Mouse (Mus musculus): ENCODE results near the gene Wdr90.

Wdr90 gene

DNA sequence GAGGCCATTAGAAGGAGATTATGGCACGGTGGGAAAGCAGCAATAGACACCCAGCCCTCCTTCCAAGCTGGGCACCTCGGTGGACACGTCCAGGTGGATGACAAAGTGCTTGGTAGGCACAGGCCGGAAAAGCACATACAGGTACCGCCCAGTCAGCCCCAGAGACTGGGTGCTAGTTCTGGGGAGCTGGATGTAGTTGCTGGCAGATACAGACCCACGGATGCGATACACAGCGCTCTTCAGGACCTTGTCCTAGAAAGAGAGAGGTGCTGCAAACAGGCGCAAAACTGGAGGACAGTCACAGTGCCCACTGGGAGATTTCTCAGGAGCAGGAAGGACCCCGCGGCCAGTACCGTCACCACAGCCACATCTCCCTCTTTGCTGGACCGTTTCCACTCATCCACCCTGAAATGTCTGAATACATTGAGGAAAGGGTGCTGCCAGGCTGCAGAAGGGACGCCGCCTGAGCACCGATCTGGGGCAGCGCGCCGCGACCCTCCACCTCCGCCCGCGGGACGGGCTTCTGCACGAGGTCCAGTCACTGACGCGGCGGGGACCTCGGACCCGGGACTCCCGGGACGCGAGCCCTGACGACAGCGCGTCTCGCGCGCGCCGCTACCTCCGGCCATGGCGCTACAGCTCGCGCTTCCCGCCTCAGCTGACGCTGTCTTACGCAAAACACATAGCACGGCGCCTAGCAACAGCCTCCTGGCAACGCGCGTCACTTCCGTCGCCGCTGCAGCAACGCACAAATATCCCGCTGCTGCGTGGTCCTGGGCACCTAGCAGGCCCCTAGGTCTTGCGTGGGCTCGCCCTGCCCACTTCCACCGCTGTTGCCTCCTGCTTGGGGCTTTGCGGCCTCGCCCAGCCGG, at the start of gene Wdr90:
Gene Wdr90, minus strand, starts transcription at position 670 of the 872 bp plus-strand sequence.
- DNase-seq (ENCODE audit: low spot score in 2 of 2), result peak; percentile 81 to 86

DNA sequence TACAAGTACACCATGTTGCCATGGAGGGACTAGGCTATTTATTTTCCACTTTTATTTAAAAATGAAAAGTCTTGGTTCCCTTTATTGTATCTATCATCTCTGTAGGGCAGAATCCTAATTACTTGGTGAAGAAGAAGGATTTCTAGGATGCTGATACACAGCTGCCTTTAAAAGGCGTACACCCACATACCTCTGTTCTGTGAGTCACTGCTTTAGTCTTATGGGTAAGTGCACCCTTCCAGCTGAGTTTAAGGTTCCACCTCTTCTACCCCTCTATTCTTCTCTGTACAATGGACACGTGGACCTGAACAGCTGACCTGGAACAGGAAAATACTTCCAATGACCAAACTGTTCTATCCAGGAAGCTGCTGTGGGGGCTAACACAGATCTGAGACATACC, 46.3 kb upstream of the Wdr90 start:
- DNase-seq (ENCODE audit: low spot score in 2 of 2), result no peak

DNA sequence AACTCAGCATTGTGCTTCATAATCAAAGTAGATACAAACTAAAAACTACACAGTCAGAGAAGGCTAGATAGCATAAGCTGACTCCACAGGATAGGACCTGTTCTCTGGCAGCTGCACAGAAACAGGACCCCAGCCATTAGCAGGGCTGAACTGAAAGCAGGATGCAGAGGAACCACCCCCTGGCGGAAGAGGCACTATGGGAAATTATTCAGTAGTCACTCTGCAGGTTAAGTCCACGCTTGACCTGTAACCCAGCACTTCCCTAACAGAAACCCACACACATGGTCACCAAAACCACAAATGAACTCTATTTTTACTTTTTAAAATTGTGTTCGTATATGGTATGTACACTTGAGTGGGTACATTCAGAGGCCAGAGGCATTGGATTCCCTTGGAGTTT, 41.8 kb upstream of the Wdr90 start:
- no peak for DNase-seq (ENCODE audit: low spot score in 2 of 2)

DNA sequence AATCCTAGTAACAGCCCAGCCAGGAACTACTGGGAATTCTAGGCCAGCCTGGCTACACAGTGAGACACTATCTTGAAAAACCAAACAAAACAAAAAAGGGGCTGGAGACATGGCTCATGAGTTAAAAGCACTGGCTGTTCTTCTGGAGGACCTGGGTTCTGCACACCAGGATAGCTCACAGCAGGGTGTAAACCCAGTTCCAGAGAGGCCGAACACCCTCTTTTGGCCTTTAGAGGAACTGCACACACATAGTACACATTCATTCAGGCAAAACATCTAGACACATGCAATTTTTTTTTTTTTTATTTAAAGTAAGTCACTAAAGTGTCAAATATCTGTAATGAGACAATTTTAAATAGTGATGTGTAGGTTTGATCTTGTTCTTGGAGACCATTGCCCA, 38.9 kb upstream of the Wdr90 start:
- DNase-seq (ENCODE audit: low spot score in 2 of 2), result no peak

DNA sequence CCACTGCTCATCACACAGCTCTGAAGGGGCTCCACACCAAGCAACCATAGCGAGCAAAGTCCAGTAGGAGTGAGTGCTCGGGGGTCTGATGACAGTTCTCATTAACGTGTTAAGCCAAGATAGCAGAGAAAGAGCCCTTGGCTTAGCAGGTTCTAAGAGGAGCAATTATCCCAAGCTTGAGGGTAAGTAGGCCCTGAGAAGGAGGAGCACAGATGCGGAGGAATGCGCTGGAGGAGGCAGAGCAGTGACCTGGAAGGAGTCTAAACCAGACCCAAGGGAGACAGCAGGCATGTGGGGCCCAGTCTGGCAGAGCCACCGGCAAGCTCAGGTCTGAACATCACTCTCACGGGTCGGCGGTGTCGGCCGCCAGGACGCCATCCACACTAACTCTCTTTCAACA, 34.6 kb upstream of the Wdr90 start:
- DNase-seq (ENCODE audit: low spot score in 2 of 2), result no peak

DNA sequence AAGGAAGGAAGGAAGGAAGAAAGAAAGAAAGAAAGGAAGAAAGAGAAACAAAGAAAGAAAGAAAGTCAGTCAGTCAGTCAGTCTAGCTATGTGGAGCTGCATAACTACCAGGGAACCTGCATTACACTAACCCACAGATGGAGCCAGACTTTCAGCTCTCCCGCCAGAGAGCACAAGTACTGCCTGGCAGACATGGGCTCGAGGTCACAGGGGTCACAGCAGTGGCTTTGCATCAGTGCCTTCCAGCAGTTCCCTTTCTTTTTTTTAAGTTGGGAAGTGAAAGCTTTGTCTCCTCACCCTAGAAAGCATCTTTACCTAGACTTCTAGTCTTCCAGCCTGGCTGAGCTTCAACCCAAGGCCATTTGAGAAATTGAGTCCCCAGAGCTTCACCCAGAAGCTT, 34.1 kb upstream of the Wdr90 start:
- no peak for DNase-seq (ENCODE audit: low spot score in 2 of 2)

DNA sequence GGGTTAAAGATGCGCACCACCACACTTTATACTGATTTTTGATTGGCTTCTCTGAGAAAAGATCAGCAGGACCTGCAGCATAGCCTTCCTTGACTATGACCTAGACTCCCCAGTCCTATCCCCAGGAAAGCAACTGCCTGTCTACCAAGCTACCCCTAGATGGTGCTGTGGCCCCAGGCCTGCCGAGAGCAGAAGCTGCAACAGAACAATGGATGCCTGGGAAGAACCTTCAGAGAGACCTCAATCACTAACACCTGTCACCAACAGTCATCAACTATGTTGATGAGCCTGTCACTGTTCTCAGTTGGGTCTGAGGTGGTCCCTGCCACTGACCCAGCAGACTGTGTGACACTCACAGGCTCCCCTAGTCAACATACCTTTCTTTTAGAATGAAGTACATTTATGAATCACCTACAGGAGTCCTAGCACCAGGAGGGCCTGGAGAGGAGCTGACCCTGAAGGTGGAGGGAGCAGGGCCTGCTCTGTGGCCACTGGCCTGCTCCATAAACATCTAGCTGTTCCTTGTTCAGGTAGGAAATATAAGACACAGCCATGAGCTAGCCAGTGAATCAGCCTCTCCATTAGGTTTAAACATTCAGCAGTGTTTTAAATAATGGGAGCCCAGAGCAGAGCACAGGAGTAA, 32.8 kb upstream of the Wdr90 start:
- peak in 1 of 2 experiments; percentile 56 for DNase-seq (ENCODE audit: low spot score in 2 of 2)

DNA sequence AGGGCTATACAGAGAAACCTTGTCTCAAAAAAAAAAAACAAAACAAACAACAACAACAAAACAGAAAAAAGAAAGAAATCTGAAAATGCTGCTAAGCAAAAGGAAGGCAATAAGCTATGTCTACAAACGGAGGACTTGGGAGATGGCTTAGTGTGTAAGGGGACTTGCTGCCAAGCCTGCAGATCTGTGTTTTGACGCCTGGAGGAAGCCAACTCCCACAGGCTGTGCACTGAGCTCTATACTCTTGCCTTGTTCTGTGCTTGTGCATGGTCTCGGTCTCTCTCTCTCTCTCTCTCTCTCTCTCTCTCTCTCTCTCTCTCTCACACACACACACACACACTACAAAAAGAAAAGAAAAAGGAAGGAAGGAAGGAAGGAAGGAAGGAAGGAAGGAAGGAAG, 27.5 kb upstream of the Wdr90 start:
- DNase-seq (ENCODE audit: low spot score in 2 of 2), result no peak

DNA sequence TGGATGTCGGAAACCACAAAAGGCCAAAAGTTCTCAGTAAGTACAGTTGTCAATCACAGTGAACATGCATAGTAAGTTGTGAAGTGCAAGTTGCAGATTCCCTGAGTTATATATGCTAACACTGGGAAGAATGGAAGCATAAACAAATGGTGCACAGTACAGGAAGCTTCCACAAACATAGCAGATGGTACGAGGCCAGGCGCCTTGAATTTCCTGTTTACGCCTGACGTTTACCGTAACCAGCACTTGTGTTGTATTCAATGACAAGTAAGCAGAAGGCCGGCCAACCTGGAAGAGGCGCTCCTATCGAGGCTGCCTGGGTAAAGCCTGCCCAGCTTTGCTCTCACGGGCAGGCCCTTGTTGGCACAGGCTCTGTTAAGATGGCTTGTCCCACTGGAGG, 26.2 kb upstream of the Wdr90 start:
- DNase-seq (ENCODE audit: low spot score in 2 of 2), result no peak

DNA sequence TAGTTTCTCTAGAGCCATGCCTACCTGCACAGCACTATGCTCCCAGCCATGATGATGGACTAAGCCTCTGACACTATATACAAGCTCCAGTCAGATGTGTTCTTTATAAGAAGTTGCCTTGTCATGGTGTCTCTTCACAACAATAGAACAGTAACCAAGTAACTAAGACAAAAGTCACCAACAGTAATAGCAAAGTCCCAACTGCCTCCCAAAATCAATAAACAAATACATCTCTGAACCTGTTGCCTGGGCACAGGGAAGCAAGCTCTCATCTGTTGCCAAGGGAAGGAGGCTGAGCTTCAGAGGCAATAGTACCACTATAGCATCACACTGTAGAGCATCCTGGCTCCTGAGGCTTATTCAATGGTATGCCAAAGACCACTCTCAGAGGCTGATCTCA, 25.5 kb upstream of the Wdr90 start:
- DNase-seq (ENCODE audit: low spot score in 2 of 2), result no peak

DNA sequence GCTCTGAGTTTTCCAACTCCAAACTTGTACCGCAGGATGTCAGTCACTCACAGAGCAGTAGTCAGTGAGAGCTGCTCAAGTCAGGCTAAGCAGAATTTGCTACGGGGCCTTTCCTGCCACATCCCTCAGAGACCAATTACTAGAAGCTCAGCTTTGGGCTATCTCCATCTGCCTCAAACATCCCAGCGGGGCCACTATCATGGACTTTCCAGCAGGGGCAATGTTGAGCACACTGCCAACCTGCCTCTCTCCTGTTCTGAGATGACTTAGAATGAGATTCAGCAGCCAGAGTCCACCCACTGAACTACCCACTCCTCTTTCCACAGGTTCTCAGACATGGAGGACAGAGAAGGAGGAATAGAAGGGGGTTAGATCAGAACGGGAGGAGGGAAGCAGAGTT, 24.3 kb upstream of the Wdr90 start:
- DNase-seq (ENCODE audit: low spot score in 2 of 2), result no peak

DNA sequence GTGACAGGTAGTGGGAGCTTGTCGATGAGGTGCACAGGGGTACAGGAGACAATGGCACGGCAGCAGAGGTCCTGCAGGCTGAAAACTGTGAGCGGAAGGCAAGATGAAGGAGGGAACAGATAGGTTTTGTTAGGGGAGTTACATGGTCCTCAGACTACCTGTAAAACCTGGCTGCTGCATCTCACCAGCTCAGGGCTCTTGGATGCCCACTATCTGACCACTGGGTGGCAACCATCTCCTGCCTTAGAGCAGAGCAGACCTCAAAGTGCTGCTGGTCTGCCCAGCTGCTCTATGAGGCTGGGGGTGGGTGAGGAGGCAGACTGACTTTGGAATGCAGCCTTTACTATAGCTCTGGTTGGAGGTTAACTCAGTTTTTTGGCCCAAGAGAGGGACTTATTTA, 22.5 kb upstream of the Wdr90 start:
- no peak for DNase-seq (ENCODE audit: low spot score in 2 of 2)

DNA sequence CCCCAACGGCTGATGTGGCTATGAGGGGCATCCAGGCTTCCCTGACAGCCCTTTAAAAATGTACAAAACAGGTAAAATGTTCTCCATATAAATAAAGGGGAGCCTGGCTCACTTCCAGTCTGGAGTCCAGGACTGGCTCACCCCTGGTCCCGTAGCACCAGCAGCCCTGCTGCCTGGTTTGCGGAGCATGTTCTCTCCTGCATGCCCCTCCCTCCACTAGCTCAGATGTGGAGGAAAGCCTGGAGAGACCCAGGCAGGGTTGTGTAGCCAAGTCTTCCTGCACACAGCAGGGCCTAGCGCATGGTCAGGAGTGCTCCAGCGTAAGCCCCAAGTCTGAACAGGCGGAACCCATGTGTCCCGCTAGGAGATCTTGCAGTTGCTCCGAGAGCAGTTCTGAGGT, 22.0 kb upstream of the Wdr90 start:
- no peak for DNase-seq (ENCODE audit: low spot score in 2 of 2)

DNA sequence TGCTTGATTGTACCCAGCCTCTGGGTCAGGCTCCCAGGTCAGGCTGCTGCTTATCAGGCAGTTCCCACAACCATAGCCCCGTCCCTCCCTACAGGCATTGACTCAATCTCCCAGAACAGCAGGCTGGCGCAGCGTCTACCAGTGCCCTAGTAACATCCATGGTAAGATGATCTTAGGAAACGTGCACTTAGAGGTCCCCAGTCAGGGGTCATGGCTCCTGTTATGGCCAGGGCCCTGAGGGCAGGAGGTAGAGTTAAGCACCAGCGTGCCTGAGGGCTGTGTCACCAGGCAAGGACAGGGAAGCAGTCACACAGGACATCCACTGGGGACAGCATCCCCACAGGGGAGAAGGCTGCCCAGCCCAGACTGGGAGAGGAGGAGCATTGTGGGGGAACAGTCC, 21.0 kb upstream of the Wdr90 start:
- no peak for DNase-seq (ENCODE audit: low spot score in 2 of 2)

DNA sequence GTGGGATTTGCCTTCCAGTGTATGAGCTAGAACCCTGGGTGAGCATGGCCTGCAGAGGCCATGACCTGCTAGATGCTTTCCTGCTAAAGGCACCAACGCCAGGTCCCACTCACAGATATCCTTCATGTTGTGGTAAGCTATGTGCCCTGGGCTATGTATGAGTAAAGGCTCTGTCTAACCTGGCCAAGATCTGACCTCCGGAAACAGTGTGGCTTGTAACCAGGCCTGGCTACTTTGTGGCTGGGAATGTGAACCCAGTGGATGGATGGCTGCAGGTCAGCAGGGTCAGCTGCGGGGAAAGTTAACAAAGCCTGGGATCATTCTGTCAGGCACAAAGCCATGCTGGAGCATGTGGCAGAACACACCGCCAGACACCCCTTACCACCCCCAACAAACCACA, 20.4 kb upstream of the Wdr90 start:
- DNase-seq (ENCODE audit: low spot score in 2 of 2), result no peak

DNA sequence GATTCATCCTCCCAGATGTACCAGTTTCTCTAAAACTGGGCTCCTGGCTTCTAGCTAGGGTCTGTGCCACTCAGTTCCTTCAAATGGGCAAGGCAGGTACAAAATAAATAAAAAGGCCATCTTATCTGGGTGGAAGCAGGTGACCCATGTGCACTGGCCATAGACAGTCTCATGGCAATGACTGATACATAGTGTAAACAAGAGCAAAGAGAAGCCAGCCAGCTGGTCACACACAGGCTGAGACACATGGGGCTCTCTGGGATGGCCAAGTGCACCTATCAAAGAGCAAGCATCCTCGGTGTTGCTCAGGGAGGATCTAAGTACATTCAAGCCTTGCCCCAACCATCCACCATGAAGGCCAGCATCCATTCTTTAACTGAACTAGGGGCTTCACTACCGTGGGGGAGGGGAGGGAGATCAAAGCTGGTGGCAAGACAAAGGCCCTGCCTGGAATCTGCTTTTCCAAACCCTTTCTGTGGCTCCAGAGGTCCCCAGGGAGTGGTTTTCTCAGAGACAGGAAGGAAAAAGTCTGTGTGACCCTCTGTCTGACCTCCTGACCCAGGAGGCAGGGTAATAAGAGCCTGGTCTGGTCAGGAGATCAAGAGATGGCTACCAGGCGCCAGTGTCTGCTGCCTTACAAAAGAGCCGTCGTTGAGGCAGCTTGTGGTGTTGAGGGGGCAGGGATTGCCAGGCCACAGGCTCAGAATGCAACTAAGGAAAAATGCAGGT, 19.8 kb upstream of the Wdr90 start:
- DNase-seq (ENCODE audit: low spot score in 2 of 2), result no peak

DNA sequence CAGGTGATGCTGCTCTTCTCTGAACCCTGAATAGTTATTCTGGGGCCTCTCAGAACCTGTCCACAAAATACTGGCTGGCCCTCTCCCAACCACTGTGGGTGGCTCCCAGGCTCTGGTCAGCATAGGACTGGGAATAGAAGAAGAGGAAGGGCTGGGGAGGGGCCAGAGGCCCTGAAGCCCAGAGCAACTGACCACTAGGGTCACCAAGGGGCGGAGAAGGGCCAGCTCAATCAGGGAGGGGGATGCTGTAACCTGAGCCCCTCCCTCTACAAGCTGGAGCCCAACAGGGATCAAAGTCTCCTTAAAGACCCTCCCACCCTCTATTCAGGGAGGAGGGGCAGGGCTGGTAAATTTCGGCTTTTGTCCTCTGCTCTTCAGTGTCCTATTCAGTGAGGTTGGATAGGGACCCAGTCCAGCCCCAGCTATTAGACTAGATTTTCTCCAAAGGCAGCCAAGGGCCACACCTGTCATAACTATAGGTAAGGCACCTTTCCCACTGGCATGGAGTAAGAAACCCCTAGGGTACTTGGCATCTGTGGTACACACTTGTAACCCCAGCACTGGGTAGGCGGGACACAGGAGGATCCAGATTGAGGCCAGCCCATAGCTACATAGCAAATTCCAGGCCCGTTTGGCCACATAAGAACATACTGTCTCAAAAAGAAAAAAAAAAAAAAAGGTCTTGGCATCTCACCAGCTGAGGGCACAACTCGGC, 19.1 kb upstream of the Wdr90 start, which contains the start of gene Wfikkn1:
Gene Wfikkn1, minus strand, starts transcription at position 663 of the 715 bp plus-strand sequence.
- DNase-seq (ENCODE audit: low spot score in 2 of 2), result no peak

DNA sequence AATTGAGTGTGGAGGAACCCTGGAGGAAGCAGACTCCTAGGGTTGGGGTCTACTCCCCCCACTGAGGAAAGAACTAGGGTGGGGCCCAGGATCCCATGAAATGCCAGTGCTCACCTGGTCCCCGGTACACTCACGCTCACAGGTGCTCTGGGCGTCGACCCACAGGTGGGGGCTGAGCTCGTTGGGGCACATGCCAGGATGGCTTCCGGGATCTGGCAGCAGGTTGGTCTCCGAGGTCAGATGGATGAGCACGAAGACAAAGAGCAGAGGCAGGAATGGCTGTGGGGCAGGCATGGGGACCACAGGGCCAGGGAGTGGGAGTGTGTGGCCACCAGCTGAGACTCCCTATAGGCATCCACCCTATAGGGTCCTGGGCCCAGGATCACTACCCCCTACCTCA, 18.4 kb upstream of the Wdr90 start:
- no peak for DNase-seq (ENCODE audit: low spot score in 2 of 2)

DNA sequence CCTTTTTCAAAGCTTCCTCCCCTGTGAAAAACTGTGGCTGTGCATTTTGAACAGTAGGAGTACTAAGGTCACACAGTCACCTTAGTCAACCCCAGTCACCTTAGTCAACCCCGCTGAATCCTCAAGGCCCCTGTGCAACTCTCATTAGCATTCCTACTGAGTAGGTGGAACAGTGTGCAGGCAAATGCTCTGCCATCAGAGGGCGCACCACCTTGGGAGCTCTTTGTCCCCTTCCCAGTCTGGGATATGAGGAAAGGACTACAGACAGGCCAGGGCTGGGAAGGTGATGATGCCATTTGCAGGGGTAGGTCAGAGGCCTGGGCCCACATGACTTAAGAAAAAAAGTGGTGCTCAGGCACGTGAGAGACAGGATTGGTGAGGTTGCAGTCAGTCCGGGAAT, 18.0 kb upstream of the Wdr90 start:
- DNase-seq (ENCODE audit: low spot score in 2 of 2), result peak in 1 of 2 experiments; percentile 43

DNA sequence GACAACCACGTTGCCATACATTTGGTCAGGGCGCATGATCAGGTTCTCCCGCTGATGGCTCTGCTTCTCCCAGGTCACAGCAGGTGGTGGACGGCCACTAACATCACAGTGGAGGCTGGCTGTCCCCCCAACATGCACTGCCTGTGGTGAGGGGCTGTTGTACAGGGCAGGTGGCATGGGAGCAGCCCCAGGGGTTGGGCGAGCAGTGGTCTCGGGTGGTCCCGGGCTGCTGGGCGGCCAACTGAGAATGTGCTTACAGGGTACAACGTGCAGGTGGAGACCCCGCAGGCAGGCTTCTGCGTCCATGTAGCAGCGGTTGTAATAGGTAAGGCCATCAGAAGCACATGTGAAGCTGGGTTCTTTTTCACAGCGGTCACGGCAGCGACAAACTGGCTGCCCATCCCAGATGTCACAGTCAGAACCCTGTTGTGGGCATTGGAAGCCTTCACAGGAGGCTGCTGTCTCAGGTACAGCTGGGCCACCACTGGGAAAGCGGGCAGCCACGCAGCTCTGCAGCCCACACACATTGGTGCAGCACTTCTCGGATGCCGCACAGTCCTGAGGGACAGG, 17.4 kb upstream of the Wdr90 start:
- no peak for DNase-seq (ENCODE audit: low spot score in 2 of 2)

DNA sequence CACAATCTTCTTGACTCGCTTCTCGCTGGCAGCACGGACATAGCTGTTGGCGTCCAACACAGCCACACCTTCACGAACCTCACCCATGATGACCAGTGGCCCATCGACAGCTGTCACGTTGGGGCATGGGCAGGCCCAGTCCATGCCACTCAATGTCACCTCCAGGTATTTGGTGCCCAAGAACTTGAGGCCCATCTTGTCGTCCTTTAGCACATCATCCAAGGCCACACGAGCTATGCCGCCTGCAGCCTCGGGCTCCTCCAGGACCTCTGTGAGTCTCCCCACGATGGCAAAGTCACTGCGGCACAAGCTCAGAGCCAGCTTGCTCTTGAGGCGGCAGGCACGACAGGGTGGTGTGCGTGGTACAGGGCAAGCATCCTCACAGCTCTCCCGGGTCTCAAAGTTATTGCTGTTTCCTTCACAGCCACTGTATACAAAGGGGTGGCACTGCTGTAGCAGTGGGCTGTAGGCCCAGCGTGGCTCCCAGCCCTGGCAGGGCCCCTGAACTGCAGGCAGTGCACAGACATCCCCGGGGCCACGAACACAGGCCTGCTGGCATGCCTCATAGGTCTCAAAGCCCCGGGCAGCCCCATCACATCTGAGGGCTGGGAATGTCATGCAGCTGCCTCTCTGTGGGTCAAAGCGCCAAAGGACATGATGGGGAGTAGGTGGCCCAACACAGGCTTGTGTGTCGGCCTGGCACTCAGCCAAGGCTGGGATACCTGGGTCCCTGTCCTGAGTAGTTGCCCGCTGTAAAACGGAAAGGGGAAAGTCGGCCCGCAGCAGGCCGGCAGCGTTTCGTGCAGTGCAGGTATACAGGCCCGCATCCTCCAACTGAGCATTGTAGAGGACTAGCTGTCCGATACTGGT, 16.7 kb upstream of the Wdr90 start:
- no peak for DNase-seq (ENCODE audit: low spot score in 2 of 2)
